Mouse (Mus musculus) hindbrain, postnatal 0 days (tissue): ENCODE measurements around the gene Gapdhs. TPM values are rescaled to one million over a fixed set of nuclear protein-coding genes. Genes with fewer than 3 reads are reported as not detected.
A peak's percentile ranks its signal among the peaks of the same experiment; 100 is the strongest.

Experiments used
- ATAC-seq: fragments of 200-750 bp; cut with Nextera tagmentation; 2 replicates; pipeline ENCODE4 v1.8.0; 2017; ENCODE audit warnings: mild to moderate bottlenecking, moderate TSS enrichment, moderate library complexity
- DNase-seq: peaks from one replicate; pipeline ENCODE4 v3.0.0-alpha.2; 2015; ENCODE audit warnings: low spot score
- H3K27ac ChIP-seq: fragments of 300-500 bp; sonication (generic); 2 replicates; pipeline ENCODE4 v1.5.1; 2014; ENCODE audit warnings: mild to moderate bottlenecking
- H3K27me3 ChIP-seq: fragments of 300-500 bp; sonication (generic); 2 replicates; pipeline ENCODE4 v1.6.1; 2014; ENCODE audit warnings: low read length, mixed read lengths; ENCODE audit not compliant: insufficient read depth
- H3K36me3 ChIP-seq: fragments of 300-500 bp; sonication (generic); 2 replicates; pipeline ENCODE4 v1.6.1; 2014; ENCODE audit warnings: low read length, mixed read lengths; ENCODE audit not compliant: insufficient read depth
- H3K4me1 ChIP-seq: fragments of 300-500 bp; sonication (generic); 2 replicates; pipeline ENCODE4 v1.6.1; 2014; ENCODE audit warnings: antibody characterized with exemption, low read length, mixed read lengths; ENCODE audit not compliant: insufficient read depth
- H3K4me2 ChIP-seq: fragments of 300-500 bp; sonication (generic); 2 replicates; pipeline ENCODE4 v1.6.1; 2014; ENCODE audit warnings: low read depth, mild to moderate bottlenecking, low read length, moderate library complexity, mixed read lengths
- H3K4me3 ChIP-seq: fragments of 300-500 bp; sonication (generic); 2 replicates; pipeline ENCODE4 v1.5.1; 2014; ENCODE audit warnings: low read length
- H3K9ac ChIP-seq: fragments of 300-500 bp; sonication (generic); replicated peaks from 2 replicates; pipeline ENCODE4 v1.6.1; 2014; ENCODE audit warnings: mild to moderate bottlenecking, low read length, moderate library complexity, mixed read lengths
- H3K9me3 ChIP-seq: fragments of 300-500 bp; sonication (generic); 2 replicates; pipeline ENCODE4 v1.6.1; 2016; ENCODE audit warnings: low read length, mixed read lengths
- CTCF ChIP-seq: IDR thresholded peaks from 2 replicates; pipeline ENCODE4 v1.5.1; 2016; ENCODE audit warnings: antibody characterized with exemption, control low read depth, low read depth
- WGBS: fragments of 180-500 bp; shearing (Covaris S2); extraction: QIAGEN DNeasy Blood & Tissue Kit; methylation state at CpG from one replicate; pipeline ENCODE4 v1.1.7; 2014; 5-methylcytosine and 5-hydroxymethylcytosine counted together
- polyA plus RNA-seq: library from polyadenylated mRNA; unstranded; fragments of >200 nt; fragmentation: Nextera tagmentation; extraction: Ambion mirVana; gene quantifications from 2 replicates; pipeline ENCODE4 v1.2.1, GENCODE M21; 2015
- total RNA-seq: library from RNA; depleted of rRNA; stranded (reverse); fragments of >200 nt; gene quantifications from 2 replicates; pipeline ENCODE4 v1.2.3, GENCODE M21; 2014

Gene Gapdhs
- total and polyA plus RNA-seq, 2 experiments from 2014 or later, result 0.69 TPM; not detected in 1

DNA sequence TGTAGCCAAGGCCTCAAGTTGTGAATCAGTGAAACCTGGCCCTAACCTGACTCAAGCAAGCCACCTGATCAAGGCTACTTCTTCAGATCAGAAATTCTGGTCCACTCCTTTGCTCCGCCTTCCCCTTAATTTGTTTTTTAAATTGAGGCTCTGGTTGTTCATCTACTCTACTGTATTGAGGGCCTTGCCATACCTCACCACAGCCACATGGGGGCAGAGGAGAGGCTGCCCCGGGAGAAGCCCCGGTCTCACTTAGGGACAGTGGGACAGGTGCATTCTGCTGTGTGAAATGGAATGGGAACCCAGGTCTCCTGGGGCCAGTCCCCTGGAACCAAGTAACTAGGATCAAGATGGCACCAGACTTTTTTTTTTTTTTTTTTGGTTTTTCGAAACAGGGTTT, 38.3 kb upstream of the Gapdhs start:
- Histone ChIP-seq H3K9me3 (no peaks in the 10 kb centered on the region), H3K4me2 (no peak overlapping the region), H3K4me1 (no peaks in the 10 kb centered on the region), H3K9ac (no peak overlapping the region), H3K27me3 (no peaks in the 10 kb centered on the region), H3K4me3 (no peak overlapping the region), H3K27ac (no peak overlapping the region), H3K36me3 (no peaks in the 10 kb centered on the region)
- ATAC-seq (no peak), DNase-seq (no peak)
- 71% methylated on average over 4 of the region's 4 CpGs for WGBS
- peak; percentile 42 for TF ChIP-seq CTCF

DNA sequence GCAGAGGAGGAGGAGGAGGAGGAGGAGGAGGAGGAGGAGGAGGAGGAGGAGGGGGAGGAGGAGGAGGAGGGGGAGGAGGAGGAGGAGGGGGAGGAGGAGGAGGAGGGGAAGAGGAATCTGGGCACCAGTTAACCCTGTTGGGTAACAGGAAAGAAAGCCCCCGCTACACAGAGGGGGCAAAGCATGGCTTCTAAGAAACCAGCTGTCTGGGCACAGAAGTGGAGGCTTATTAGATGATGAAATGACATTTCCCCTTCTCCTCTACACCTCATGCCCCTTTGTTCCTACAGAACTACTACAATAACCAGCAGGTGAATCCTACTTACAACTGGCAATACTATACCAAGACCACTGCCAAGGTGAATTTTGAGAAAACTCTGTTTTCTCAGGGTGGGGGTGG, 34.4 kb upstream of the Gapdhs start:
- no peak for DNase-seq
- no peak for ATAC-seq
- 77% methylated on average over 1 of the region's 1 CpGs for WGBS
- TF ChIP-seq CTCF, result no peak
- no peak overlapping the region for H3K4me3 ChIP-seq
- no peak overlapping the region for H3K9ac ChIP-seq
- H3K9me3 ChIP-seq, result no peaks in the 10 kb centered on the region
- no peak overlapping the region for H3K4me2 ChIP-seq
- H3K36me3 ChIP-seq, result no peaks in the 10 kb centered on the region
- no peaks in the 10 kb centered on the region for H3K27me3 ChIP-seq
- H3K4me1 ChIP-seq, result no peaks in the 10 kb centered on the region
- H3K27ac ChIP-seq, result no peak overlapping the region

DNA sequence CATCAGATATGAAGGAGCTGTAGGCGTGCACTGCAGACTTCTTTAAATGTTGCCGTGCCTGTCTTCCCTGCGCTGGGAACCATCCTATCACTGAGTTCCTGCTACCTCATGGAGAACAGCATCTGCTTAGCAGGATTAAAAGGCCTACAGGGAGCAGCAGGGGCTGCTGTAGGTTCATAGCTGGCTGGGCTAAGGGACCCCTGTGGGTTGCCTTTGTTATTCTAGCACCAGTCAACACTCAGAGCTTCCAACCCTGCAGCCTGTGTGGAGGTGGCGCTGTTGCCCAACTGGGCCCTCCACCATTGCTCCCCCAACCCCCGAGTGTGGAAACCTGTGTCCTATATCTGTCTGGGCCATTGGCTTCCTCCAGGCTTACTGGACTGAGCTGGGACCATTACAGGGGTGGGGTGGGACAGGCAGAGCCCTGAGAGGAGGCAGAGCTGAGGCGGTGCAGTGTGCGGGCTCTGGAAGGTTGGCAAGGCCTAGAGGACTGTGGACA, 33.6 kb upstream of the Gapdhs start:
- WGBS, result 53% methylated on average over 7 of the region's 7 CpGs
- no peak overlapping the region for H3K4me3 ChIP-seq
- H3K4me1 ChIP-seq, result no peaks in the 10 kb centered on the region
- H3K27ac ChIP-seq, result no peak overlapping the region
- no peaks in the 10 kb centered on the region for H3K9me3 ChIP-seq
- no peak overlapping the region for H3K9ac ChIP-seq
- H3K4me2 ChIP-seq, result no peak overlapping the region
- H3K27me3 ChIP-seq, result no peaks in the 10 kb centered on the region
- H3K36me3 ChIP-seq, result no peaks in the 10 kb centered on the region
- ATAC-seq (no peak), DNase-seq (no peak)
- TF ChIP-seq CTCF, result 0 out of 2 replicates have a peak, but pooled peaks have one; percentile 25

DNA sequence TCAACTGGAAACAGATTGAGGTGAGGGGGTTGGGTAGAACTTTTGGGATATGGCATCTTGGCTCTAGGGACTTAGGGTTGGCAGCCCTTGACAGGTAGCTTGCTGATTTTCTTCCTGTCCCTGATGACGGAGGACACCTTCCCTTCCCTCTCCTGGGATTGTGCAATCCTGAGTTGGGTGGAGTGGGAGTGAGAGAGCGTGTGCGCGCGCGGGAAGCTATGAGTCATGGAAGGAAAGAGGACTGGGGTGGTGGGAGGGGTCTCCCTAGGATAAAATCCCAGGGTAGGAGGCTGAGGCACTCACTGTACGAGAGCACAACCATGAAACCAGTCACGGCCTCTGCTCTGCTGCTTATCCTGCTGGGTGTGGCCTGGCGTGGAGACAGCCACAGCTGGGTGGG, 32.6 kb upstream of the Gapdhs start:
- Histone ChIP-seq H3K9ac (no peak overlapping the region), H3K9me3 (no peaks in the 10 kb centered on the region), H3K4me2 (no peak overlapping the region), H3K4me3 (no peak overlapping the region), H3K4me1 (no peaks in the 10 kb centered on the region), H3K36me3 (no peaks in the 10 kb centered on the region), H3K27ac (no peak overlapping the region), H3K27me3 (no peaks in the 10 kb centered on the region)
- ATAC-seq (no peak), DNase-seq (no peak)
- no peak for TF ChIP-seq CTCF
- 86% methylated on average over 9 of the region's 9 CpGs for WGBS

DNA sequence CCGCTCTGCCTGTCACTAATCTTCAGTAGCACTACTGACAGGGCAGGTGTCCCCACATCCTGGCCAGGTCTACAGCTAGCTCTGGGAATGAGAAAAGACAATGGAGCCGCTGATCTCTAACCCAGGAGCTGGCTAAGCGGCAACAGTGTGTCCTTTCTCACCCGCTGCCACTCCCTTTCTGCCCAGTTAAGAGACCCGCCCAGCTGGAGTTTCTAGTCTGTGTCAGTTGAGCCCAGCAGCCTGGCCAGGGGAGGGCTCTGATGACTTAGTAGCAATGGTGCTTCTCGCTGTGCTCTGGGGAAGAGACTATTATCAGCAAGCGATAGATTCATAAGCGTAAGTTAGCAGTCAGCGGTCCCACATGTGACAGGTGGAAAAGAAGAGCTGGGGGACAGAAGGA, 25.8 kb upstream of the Gapdhs start:
- no peak for TF ChIP-seq CTCF
- ATAC-seq (no peak), DNase-seq (no peak)
- Histone ChIP-seq H3K27me3 (no peaks in the 10 kb centered on the region), H3K36me3 (no peaks in the 10 kb centered on the region), H3K9ac (no peak overlapping the region), H3K27ac (no peak overlapping the region), H3K4me2 (no peak overlapping the region), H3K4me3 (no peak overlapping the region), H3K9me3 (no peaks in the 10 kb centered on the region), H3K4me1 (no peaks in the 10 kb centered on the region)
- WGBS, result 31% methylated on average over 9 of the region's 9 CpGs

DNA sequence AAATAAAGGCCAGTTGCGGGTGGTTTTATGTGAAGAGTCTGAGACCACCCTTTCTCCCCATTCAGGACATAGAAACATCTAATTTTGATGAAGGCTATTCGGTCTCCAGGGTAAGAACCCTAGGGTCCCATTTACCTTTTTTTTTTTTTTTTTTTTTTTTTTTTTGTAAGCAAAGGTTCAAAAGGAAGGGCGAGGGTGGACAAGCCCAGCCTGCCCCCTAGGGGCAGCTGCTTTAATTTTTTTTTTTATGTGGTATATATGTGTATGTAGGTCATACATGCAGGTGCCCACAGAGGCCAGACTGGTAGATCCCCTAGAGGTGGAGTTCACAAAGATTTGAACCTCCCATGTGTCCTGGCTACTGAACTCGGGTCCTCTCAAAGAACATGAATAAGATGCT, 22.9 kb upstream of the Gapdhs start:
- Histone ChIP-seq H3K4me2 (no peak overlapping the region), H3K9ac (no peak overlapping the region), H3K27me3 (no peaks in the 10 kb centered on the region), H3K4me1 (no peaks in the 10 kb centered on the region), H3K27ac (no peak overlapping the region), H3K4me3 (no peak overlapping the region), H3K36me3 (no peaks in the 10 kb centered on the region), H3K9me3 (no peaks in the 10 kb centered on the region)
- no peak for ATAC-seq
- no peak for TF ChIP-seq CTCF
- WGBS, result 87% methylated on average over 4 of the region's 4 CpGs
- no peak for DNase-seq

DNA sequence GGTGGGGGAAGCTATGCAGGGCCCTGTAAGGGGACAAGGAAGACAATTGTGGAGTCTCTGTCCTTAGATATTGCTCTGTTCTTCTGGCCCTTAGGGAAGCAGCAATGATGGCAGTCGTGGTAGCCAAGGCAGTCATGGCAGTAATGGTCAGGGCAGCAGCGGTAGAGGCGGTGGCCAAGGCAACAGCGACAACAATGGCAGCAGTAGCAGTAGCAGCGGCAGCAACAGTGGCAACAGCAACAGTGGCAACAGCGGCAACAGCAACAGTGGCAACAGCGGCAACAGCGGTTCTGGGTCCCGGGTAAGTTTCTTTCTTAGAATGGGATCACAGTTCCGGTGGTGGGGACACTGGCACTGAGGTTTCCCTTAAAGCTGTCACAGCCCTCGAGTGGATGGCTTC, 21.7 kb upstream of the Gapdhs start:
- TF ChIP-seq CTCF, result 0 out of 2 replicates have a peak, but pooled peaks have one; percentile 2
- Histone ChIP-seq H3K9ac (no peak overlapping the region), H3K4me2 (peak overlapping the region; percentile 13; the same call in 1 of the 2 replicates), H3K27ac (no peak overlapping the region), H3K4me3 (no peak overlapping the region), H3K4me1 (no peaks in the 10 kb centered on the region), H3K9me3 (no peaks in the 10 kb centered on the region), H3K36me3 (no peaks in the 10 kb centered on the region), H3K27me3 (no peaks in the 10 kb centered on the region)
- peak; percentile 14 for DNase-seq
- ATAC-seq, result peak; percentile 45; the same call in 1 of the 2 replicates
- WGBS, result 49% methylated on average over 11 of the region's 11 CpGs
